Mouse (Mus musculus) embryonic facial prominence, embryonic 14.5 days (tissue): ENCODE measurements at regions not wholly inside any gene's neighbourhood (a gene's known extent, or its start where the extent isn't known, plus 50 kb on each side); places are given as distances from the start of the nearest gene placed in this dataset.
A peak's percentile ranks its signal among the peaks of the same experiment; 100 is the strongest.
"Not testable (repeated sequence)": the region's sequence is repeated elsewhere in the genome, so short reads cannot be mapped to it uniquely, and the experiment has no call there.

Source experiments
- ATAC-seq: fragments of 200-750 bp; cut with Nextera tagmentation; 2 replicates; pipeline ENCODE4 v1.8.0; 2017; ENCODE audit warnings: low read depth, moderate number of reproducible peaks, moderate TSS enrichment
- DNase-seq: peaks from one replicate; pipeline ENCODE4 v3.0.0-alpha.2; 2015; ENCODE audit warnings: low spot score
- H3K27ac ChIP-seq: fragments of 300-500 bp; sonication (generic); replicated peaks from 2 replicates; pipeline ENCODE4 v1.5.1; 2014; ENCODE audit warnings: low read depth, mild to moderate bottlenecking, low read length, moderate library complexity
- H3K27me3 ChIP-seq: fragments of 300-500 bp; sonication (generic); replicated peaks from 2 replicates; pipeline ENCODE4 v1.6.1; 2014; ENCODE audit warnings: low read length; ENCODE audit not compliant: control insufficient read depth, insufficient read depth
- H3K36me3 ChIP-seq: fragments of 300-500 bp; sonication (generic); 2 replicates; pipeline ENCODE4 v1.6.1; 2014; ENCODE audit warnings: low read length, mixed read lengths; ENCODE audit not compliant: control insufficient read depth, insufficient read depth
- H3K4me1 ChIP-seq: fragments of 300-500 bp; sonication (generic); 2 replicates; pipeline ENCODE4 v1.6.1; 2014; ENCODE audit warnings: antibody characterized with exemption, low read length; ENCODE audit not compliant: control insufficient read depth, insufficient read depth
- H3K4me2 ChIP-seq: fragments of 300-500 bp; sonication (generic); 2 replicates; pipeline ENCODE4 v1.6.1; 2014; ENCODE audit warnings: low read depth, mild to moderate bottlenecking, low read length, moderate library complexity, mixed read lengths
- H3K4me3 ChIP-seq: fragments of 300-500 bp; sonication (generic); 2 replicates; pipeline ENCODE4 v1.5.1; 2014; ENCODE audit warnings: low read depth, mild to moderate bottlenecking, low read length
- H3K9ac ChIP-seq: fragments of 300-500 bp; sonication (generic); 2 replicates; pipeline ENCODE4 v1.6.1; 2014; ENCODE audit warnings: low read depth, mild to moderate bottlenecking, low read length, moderate library complexity, mixed read lengths
- H3K9me3 ChIP-seq: fragments of 300-500 bp; sonication (generic); 2 replicates; pipeline ENCODE4 v1.6.1; 2016; ENCODE audit warnings: low read length; ENCODE audit not compliant: control insufficient read depth
- WGBS: fragments of 180-500 bp; shearing (Covaris S2); extraction: QIAGEN DNeasy Blood & Tissue Kit; methylation state at CpG from one replicate; pipeline ENCODE4 v1.1.7; 2014; 5-methylcytosine and 5-hydroxymethylcytosine counted together

GRCm38 (mm10) chr17:13544036-13544795 lies 189.8 kb downstream of the Tcp10c start:
- no peaks in the 10 kb centered on the region for H3K27me3 ChIP-seq
- H3K36me3 ChIP-seq = no peaks in the 10 kb centered on the region
- no peak overlapping the region for H3K27ac ChIP-seq
- no peak overlapping the region for H3K4me3 ChIP-seq
- H3K4me1 ChIP-seq = no peaks in the 10 kb centered on the region
- no peak overlapping the region for H3K4me2 ChIP-seq
- ATAC-seq (no peak), DNase-seq (no peak)
- peaks cover 83% of the 10 kb centered on the region for H3K9me3 ChIP-seq
- H3K9ac ChIP-seq = no peak overlapping the region
- WGBS = 58% methylated on average over 2 of the region's 2 CpGs

- Histone ChIP-seq H3K4me1 (no peaks in the 10 kb centered on the region), H3K4me2 (no peak overlapping the region), H3K36me3 (no peaks in the 10 kb centered on the region), H3K9me3 (peaks cover 79% of the 10 kb centered on the region), H3K27ac (no peak overlapping the region), H3K9ac (no peak overlapping the region), H3K4me3 (no peak overlapping the region), H3K27me3 (no peaks in the 10 kb centered on the region)
- ATAC-seq (no peak), DNase-seq (no peak)
- 53% methylated on average over 3 of the region's 3 CpGs for WGBS
Observed at GRCm38 (mm10) chr17:13546249-13546648, 191.9 kb downstream of the Tcp10c start.

DNA sequence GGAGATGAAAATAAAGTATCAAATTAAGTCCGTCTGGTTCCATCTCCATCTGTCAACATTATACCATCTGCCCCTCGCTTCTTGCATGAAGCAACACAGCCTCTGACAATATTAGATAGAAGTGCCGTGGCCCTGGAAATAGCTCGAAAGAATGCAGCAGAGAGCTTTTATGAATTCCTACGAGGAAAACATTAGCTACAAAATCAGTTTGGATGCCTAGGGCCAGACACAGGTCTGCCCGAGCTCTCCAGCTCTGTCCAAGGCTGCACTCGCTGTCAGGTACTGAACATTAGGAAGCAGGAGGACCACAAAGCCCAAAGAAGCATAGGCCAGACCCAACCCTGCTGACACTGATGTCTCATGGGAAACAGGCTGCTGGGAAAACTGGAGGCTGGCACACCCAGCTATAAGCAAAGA lies 192.3 kb downstream of the Tcp10c start:
- Histone ChIP-seq H3K27ac (no peak overlapping the region), H3K9ac (no peak overlapping the region), H3K36me3 (no peaks in the 10 kb centered on the region), H3K4me1 (no peaks in the 10 kb centered on the region), H3K4me2 (no peak overlapping the region), H3K9me3 (peaks cover 76% of the 10 kb centered on the region), H3K27me3 (no peaks in the 10 kb centered on the region), H3K4me3 (no peak overlapping the region)
- 72% methylated on average over 7 of the region's 7 CpGs for WGBS
- DNase-seq (no peak), ATAC-seq (no peak)

DNA sequence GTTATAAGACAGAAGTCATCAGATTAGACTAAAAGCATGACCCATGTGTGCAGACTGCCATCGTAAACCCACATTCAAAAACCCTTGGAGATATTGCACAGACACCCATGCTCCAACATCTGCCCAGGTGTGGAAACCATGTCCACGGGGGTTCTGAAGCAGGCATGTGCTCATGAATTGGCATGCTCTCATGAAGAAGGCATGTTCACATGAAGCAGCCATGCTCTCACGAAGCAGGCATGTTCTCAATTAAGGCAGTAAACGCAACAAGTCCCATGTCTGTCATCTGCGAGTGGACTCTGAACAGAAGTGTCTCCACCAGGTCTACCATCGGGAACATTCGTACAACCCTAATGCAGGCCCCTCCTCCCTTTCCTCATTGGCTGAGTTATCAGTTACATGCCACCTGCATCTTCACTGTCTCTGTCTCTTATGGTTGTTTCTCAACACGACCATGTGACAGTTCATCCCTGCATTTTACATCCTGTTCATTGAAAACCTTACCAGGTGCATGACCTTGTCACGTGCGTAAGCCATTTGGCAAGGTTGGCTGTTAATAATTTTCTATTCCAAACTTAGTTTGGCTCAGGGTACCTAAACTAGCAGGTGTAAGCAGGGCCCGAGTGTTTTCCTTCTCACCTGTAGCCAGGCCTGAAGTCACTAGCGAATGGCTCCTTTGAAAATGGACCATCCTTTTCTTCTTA lies 193.4 kb downstream of the Tcp10c start:
- ATAC-seq (no peak), DNase-seq (no peak)
- H3K27me3 ChIP-seq = no peaks in the 10 kb centered on the region
- no peaks in the 10 kb centered on the region for H3K36me3 ChIP-seq
- peaks cover 76% of the 10 kb centered on the region for H3K9me3 ChIP-seq
- H3K4me3 ChIP-seq = no peak overlapping the region
- H3K9ac ChIP-seq = no peak overlapping the region
- H3K4me1 ChIP-seq = no peaks in the 10 kb centered on the region
- no peak overlapping the region for H3K4me2 ChIP-seq
- no peak overlapping the region for H3K27ac ChIP-seq
- WGBS = 64% methylated on average over 12 of the region's 12 CpGs

DNA sequence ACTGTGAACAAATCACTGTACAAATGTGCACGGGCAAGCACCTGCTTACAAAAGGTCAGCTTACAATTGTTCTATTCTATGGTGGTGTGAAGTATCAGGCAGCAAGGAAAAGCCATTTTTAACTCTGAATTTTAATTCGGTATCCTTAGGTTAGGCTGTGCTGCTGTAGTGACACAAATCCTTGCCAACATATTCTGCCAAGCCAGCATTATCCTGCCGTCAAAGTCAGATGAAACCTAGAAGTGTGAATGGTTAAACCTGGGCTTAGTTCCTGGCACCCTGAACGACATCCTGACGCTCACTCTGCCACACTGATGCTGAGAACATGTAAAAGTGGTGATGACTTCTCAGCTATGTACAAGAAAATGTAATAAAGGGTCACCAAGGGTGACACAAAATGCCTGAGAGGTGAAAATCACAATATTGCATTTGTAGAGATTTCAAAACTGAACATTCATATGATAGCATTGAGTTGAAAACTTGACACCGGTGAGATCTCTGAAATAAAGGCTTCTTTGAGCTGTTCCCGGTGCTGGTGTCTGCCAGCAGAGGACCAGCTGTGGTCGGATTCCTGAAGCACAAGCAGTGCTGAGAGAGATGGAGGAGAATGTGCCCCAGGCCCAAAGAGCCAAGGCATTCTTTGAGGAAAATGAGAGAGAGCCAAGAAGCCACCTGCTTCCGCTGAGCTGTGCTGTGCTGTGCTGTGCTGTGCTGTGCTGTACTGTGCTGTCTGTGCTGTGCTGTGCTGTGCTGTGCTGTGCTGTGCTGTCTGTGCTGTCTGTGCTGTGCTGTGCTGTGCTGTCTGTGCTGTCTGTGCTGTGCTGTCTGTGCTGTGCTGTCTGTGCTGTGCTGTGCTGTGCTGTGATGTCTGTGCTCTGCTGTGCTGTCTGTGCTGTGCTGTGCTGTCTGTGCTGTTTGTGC lies 195.9 kb downstream of the Tcp10c start:
- Histone ChIP-seq H3K27me3 (no peaks in the 10 kb centered on the region), H3K4me1 (no peaks in the 10 kb centered on the region), H3K9ac (no peak overlapping the region), H3K27ac (no peak overlapping the region), H3K36me3 (no peaks in the 10 kb centered on the region), H3K4me2 (no peak overlapping the region), H3K9me3 (peaks cover 56% of the 10 kb centered on the region), H3K4me3 (no peak overlapping the region)
- WGBS = 58% methylated on average over 9 of the region's 9 CpGs
- DNase-seq (peak; percentile 66), ATAC-seq (peak; percentile 62)

DNA sequence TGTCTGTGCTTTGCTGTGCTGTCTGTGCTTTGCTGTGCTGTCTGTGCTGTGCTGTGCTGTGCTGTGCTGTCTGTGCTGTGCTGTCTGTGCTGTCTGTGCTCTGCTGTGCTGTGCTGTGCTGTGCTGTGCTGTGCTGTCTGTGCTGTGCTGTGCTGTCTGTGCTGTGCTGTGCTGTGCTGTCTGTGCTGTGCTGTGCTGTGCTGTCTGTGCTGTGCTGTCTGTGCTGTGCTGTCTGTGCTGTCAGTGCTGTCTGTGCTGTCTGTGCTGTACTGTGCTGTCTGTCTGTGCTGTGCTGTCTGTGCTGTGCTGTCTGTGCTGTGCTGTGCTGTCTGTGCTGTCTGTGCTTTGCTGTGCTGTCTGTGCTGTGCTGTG lies 196.5 kb downstream of the Tcp10c start:
- H3K36me3 ChIP-seq, H3K9ac ChIP-seq, H3K4me1 ChIP-seq, DNase-seq, H3K27me3 ChIP-seq, H3K4me3 ChIP-seq, H3K27ac ChIP-seq, ATAC-seq, H3K4me2 ChIP-seq: not testable (repeated sequence)
- H3K9me3 ChIP-seq = peaks cover 51% of the 10 kb centered on the region

GRCm38 (mm10) chr17:13551693-13552404 lies 197.5 kb downstream of the Tcp10c start:
- not testable (repeated sequence) for H3K27ac ChIP-seq, H3K36me3 ChIP-seq, H3K9ac ChIP-seq, H3K4me1 ChIP-seq, H3K27me3 ChIP-seq, H3K4me2 ChIP-seq, H3K4me3 ChIP-seq, DNase-seq
- H3K9me3 ChIP-seq = peaks cover 44% of the 10 kb centered on the region
- ATAC-seq = peak; percentile 45; the same call in 1 of the 2 replicates

DNA sequence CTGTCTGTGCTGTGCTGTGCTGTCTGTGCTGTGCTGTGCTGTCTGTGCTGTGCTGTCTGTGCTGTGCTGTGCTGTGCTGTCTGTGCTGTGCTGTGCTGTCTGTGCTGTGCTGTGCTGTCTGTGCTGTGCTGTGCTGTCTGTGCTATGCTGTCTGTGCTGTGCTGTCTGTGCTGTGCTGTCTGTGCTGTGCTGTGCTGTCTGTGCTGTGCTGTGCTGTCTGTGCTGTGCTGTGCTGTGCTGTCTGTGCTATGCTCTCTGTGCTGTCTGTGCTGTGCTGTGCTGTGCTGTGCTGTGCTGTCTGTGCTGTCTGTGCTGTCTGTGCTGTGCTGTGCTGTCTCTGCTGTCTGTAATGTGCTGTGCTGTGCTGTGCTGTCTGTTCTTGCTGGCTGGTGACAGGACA lies 198.5 kb downstream of the Tcp10c start:
- H3K4me2 ChIP-seq, DNase-seq, H3K36me3 ChIP-seq, H3K9ac ChIP-seq, H3K4me1 ChIP-seq, H3K4me3 ChIP-seq, H3K27me3 ChIP-seq, H3K27ac ChIP-seq: not testable (repeated sequence)
- H3K9me3 ChIP-seq = peaks cover 35% of the 10 kb centered on the region
- ATAC-seq = peak; percentile 50
